Mouse (Mus musculus) ovary, postnatal 36 days (tissue): Measurements from ENCODE around the gene Fyn.

Source experiments
- DNase-seq: peaks from one replicate; pipeline ENCODE4 v3.0.0; 2022; ENCODE audit warnings: low spot score, mixed read lengths

Gene Fyn

GRCm38 (mm10) chr10:39471714-39472531 is 103.3 kb downstream of the Fyn start:
- peak; percentile 27 for DNase-seq

- DNase-seq: no peak
These were observed 104.3 kb downstream of the Fyn start for GRCm38 (mm10) chr10:39472923-39473322.

GRCm38 (mm10) chr10:39479361-39479760 is 110.7 kb downstream of the Fyn start:
- no peak for DNase-seq

GRCm38 (mm10) chr10:39484382-39484826 is 115.7 kb downstream of the Fyn start:
- no peak for DNase-seq

- DNase-seq: no peak
These were observed 116.2 kb downstream of the Fyn start for GRCm38 (mm10) chr10:39484892-39485291.

- DNase-seq: no peak
These were observed 117.3 kb downstream of the Fyn start for GRCm38 (mm10) chr10:39485939-39486338.

- DNase-seq: no peak
These were observed 118.1 kb downstream of the Fyn start for GRCm38 (mm10) chr10:39486501-39487450.

GRCm38 (mm10) chr10:39487740-39488415 is 119.2 kb downstream of the Fyn start:
- no peak for DNase-seq

GRCm38 (mm10) chr10:39488542-39488941 is 119.9 kb downstream of the Fyn start:
- no peak for DNase-seq

GRCm38 (mm10) chr10:39488956-39489355 is 120.3 kb downstream of the Fyn start:
- no peak for DNase-seq

- no peak for DNase-seq
These were observed 121.9 kb downstream of the Fyn start for GRCm38 (mm10) chr10:39490349-39491121.

GRCm38 (mm10) chr10:39492146-39492545 is 123.5 kb downstream of the Fyn start:
- no peak for DNase-seq

- DNase-seq: no peak
These were observed 124.4 kb downstream of the Fyn start for GRCm38 (mm10) chr10:39493007-39493406.

- no peak for DNase-seq
These were observed 130.0 kb downstream of the Fyn start for GRCm38 (mm10) chr10:39498641-39499040.

GRCm38 (mm10) chr10:39501571-39501970 is 132.9 kb downstream of the Fyn start:
- DNase-seq: no peak

GRCm38 (mm10) chr10:39501977-39502706 is 133.5 kb downstream of the Fyn start:
- DNase-seq: peak; percentile 48

- no peak for DNase-seq
These were observed 134.7 kb downstream of the Fyn start for GRCm38 (mm10) chr10:39503331-39503730.

- DNase-seq: no peak
These were observed 136.4 kb downstream of the Fyn start for GRCm38 (mm10) chr10:39505007-39505406.

GRCm38 (mm10) chr10:39505621-39506020 is 137.0 kb downstream of the Fyn start:
- DNase-seq: no peak

- no peak for DNase-seq
These were observed 137.7 kb downstream of the Fyn start for GRCm38 (mm10) chr10:39506353-39506752.

- peak; percentile 44 for DNase-seq
These were observed 138.2 kb downstream of the Fyn start for GRCm38 (mm10) chr10:39506831-39507230.
